Mouse (Mus musculus) CH12.LX (cell line): ENCODE measurements around the gene Tcp11l2. TPM values are rescaled to one million over a fixed set of nuclear protein-coding genes. Genes with fewer than 3 reads are reported as not detected.

ENCODE experiments used
- DNase-seq: peaks from one replicate; pipeline ENCODE4 v3.0.0-alpha.2; 2013; ENCODE audit errors: extremely low read depth
- H3K27ac ChIP-seq: 2 replicates; pipeline ENCODE4 v1.5.1; 2012; ENCODE audit warnings: low read depth, mild to moderate bottlenecking, control low read depth, moderate library complexity; ENCODE audit not compliant: insufficient read depth
- H3K27me3 ChIP-seq: replicated peaks from 2 replicates; pipeline ENCODE3; 2012; ENCODE audit warnings: inconsistent platforms
- H3K36me3 ChIP-seq, 2 experiments: replicated peaks in 1 of 2; 2 replicates each; pipeline versions ENCODE3 to v1.6.1; 2012; ENCODE audit warnings: inconsistent platforms in 1 of 2, low read length in 1 of 2, mild to moderate bottlenecking in 1 of 2, mixed read lengths in 1 of 2, moderate library complexity in 1 of 2; ENCODE audit not compliant: control insufficient read depth in 1 of 2, insufficient read depth in 1 of 2
- H3K4me1 ChIP-seq, 2 experiments: 2 replicates each; pipeline ENCODE4 v1.6.1; 2012; ENCODE audit warnings: inconsistent platforms in 1 of 2, moderate library complexity in 1 of 2; ENCODE audit not compliant: insufficient read depth in 2 of 2, control insufficient read depth in 1 of 2
- H3K4me2 ChIP-seq: 2 replicates; pipeline ENCODE4 v1.6.1; 2012; ENCODE audit warnings: low read depth, mild to moderate bottlenecking, control low read depth; ENCODE audit not compliant: poor library complexity, insufficient read depth, severe bottlenecking
- H3K4me3 ChIP-seq, 3 experiments: fragments of 150-350 bp in 1 of 3; sonication (generic) in 1 of 3; replicated peaks in 1 of 3; 2 replicates each; pipeline versions ENCODE3 to v1.5.1; 2011 to 2012; ENCODE audit warnings: low read depth in 2 of 3, low read length in 2 of 3, mild to moderate bottlenecking in 2 of 3, moderate library complexity in 2 of 3, control low read depth in 1 of 3, improper control_type of control experiment in 1 of 3, inconsistent platforms in 1 of 3, mixed read lengths in 1 of 3; ENCODE audit not compliant: poor library complexity in 1 of 3
- H3K79me2 ChIP-seq: replicated peaks from 2 replicates; pipeline ENCODE4 v1.6.1; 2012; ENCODE audit warnings: mild to moderate bottlenecking, moderate library complexity; ENCODE audit not compliant: control insufficient read depth, poor library complexity, insufficient read depth, severe bottlenecking; ENCODE audit errors: extremely low read depth
- H3K9ac ChIP-seq: 2 replicates; pipeline ENCODE4 v1.6.1; 2012; ENCODE audit warnings: low read depth, mild to moderate bottlenecking, control low read depth, moderate library complexity; ENCODE audit not compliant: insufficient read depth
- H3K9me3 ChIP-seq: replicated peaks from 2 replicates; pipeline ENCODE3; 2012; ENCODE audit warnings: low read length, inconsistent platforms, mixed read lengths
- BHLHE40 ChIP-seq: IDR thresholded peaks from 2 replicates; pipeline ENCODE4 v1.6.1; 2011; ENCODE audit warnings: mild to moderate bottlenecking, low read depth, low read length, improper control_type of control experiment
- CTCF ChIP-seq, 2 experiments: IDR thresholded peaks in 1 of 2; conservative IDR thresholded peaks in 1 of 2; 2 replicates each; pipeline ENCODE4 v1.5.1; 2011 to 2012; ENCODE audit warnings: low read depth in 2 of 2, low read length in 2 of 2, improper control_type of control experiment in 1 of 2, inconsistent platforms in 1 of 2, mild to moderate bottlenecking in 1 of 2, moderate library complexity in 1 of 2
- EP300 ChIP-seq: IDR thresholded peaks from 2 replicates; pipeline ENCODE4 v1.6.1; 2011; ENCODE audit warnings: low read length, improper control_type of control experiment
- GABPA ChIP-seq: IDR thresholded peaks from 2 replicates; pipeline ENCODE4 v1.6.1; 2012; ENCODE audit warnings: low read depth, low read length, improper control_type of control experiment, inconsistent platforms; ENCODE audit not compliant: insufficient replicate concordance
- IRF4 ChIP-seq: IDR thresholded peaks from 2 replicates; pipeline ENCODE4 v1.6.1; 2014; ENCODE audit warnings: low read depth, mild to moderate bottlenecking, inconsistent platforms, low read length, improper control_type of control experiment
- JUN ChIP-seq: IDR thresholded peaks from 2 replicates; pipeline ENCODE4 v1.6.1; 2011; ENCODE audit warnings: low read depth, mild to moderate bottlenecking, low read length, improper control_type of control experiment, moderate library complexity; ENCODE audit not compliant: insufficient read depth
- KAT2A ChIP-seq: IDR thresholded peaks from 2 replicates; pipeline ENCODE4 v1.6.1; 2012; ENCODE audit warnings: low read length, improper control_type of control experiment, inconsistent platforms; ENCODE audit not compliant: insufficient replicate concordance
- MAFK ChIP-seq: IDR thresholded peaks from 2 replicates; pipeline ENCODE4 v1.6.1; 2011; ENCODE audit warnings: low read length, improper control_type of control experiment; ENCODE audit not compliant: insufficient replicate concordance
- MEF2A ChIP-seq: IDR thresholded peaks from 2 replicates; pipeline ENCODE4 v1.6.1; 2014; ENCODE audit warnings: low read depth, mild to moderate bottlenecking, inconsistent platforms, low read length, improper control_type of control experiment, borderline replicate concordance
- MXI1 ChIP-seq: IDR thresholded peaks from 2 replicates; pipeline ENCODE4 v1.6.1; 2011; ENCODE audit warnings: mild to moderate bottlenecking, low read depth, low read length, improper control_type of control experiment
- MYC ChIP-seq: IDR thresholded peaks from 2 replicates; pipeline ENCODE4 v1.6.1; 2011; ENCODE audit warnings: low read depth, mild to moderate bottlenecking, improper control_type of control experiment, low read length
- NELFE ChIP-seq: IDR thresholded peaks from 2 replicates; pipeline ENCODE4 v1.6.1; 2011; ENCODE audit warnings: low read depth, low read length, improper control_type of control experiment
- NRF1 ChIP-seq: IDR thresholded peaks from 2 replicates; pipeline ENCODE4 v1.6.1; 2014; ENCODE audit warnings: low read depth, mild to moderate bottlenecking, inconsistent platforms, low read length, improper control_type of control experiment, moderate library complexity
- POLR2AphosphoS2 ChIP-seq: IDR thresholded peaks from 2 replicates; pipeline ENCODE4 v1.6.1; 2011; ENCODE audit warnings: low read depth, low read length, improper control_type of control experiment
- SIN3A ChIP-seq: IDR thresholded peaks from 2 replicates; pipeline ENCODE4 v1.6.1; 2012; ENCODE audit warnings: low read length, improper control_type of control experiment, inconsistent platforms
- TCF12 ChIP-seq: IDR thresholded peaks from 2 replicates; pipeline ENCODE4 v1.6.1; 2014; ENCODE audit warnings: low read depth, mild to moderate bottlenecking, inconsistent platforms, low read length, improper control_type of control experiment
- UBTF ChIP-seq: IDR thresholded peaks from 2 replicates; pipeline ENCODE4 v1.6.1; 2012; ENCODE audit warnings: low read depth, mild to moderate bottlenecking, inconsistent platforms, low read length, improper control_type of control experiment, moderate library complexity
- ZKSCAN1 ChIP-seq: IDR thresholded peaks from 2 replicates; pipeline ENCODE4 v1.6.1; 2012; ENCODE audit warnings: low read depth, inconsistent platforms, low read length, improper control_type of control experiment, borderline replicate concordance
- dilution Hi-C: fragments of 300-500 bp; cut with MboI; formaldehyde crosslinking; loops from 2 replicates; pipeline ENCODE4 v1.14.3; 2020; ENCODE audit warnings: low sequenced_read_pairs; ENCODE audit not compliant: extremely low pct_unique_long_range_greater_than_20kb, extremely low pct_ligation_motif_present
- in situ Hi-C: fragments of 300-500 bp; cut with MboI; formaldehyde crosslinking; loops from 3 replicates; pipeline ENCODE4 v1.14.3; 2019; ENCODE audit warnings: low sequenced_read_pairs, low pct_ligation_motif_present, low pct_unique_long_range_greater_than_20kb, mixed read lengths
- polyA plus RNA-seq: library from polyadenylated mRNA; unstranded; fragments of >175 nt; gene quantifications from 2 replicates; pipeline ENCODE4 v1.2.1, GENCODE M21; 2012; ENCODE audit warnings: low read depth; ENCODE audit not compliant: insufficient read length
- total RNA-seq, 2 experiments: library from RNA; depleted of rRNA; stranded (reverse); fragments of 300-350 nt in 1 of 2; fragments of >200 nt in 1 of 2; gene quantifications; 2 replicates each; pipeline ENCODE4 v1.2.3; 2012 to 2014

Gene Tcp11l2
- total and polyA plus RNA-seq, 3 experiments, result 2.6 to 6.0 (median 2.9) TPM

DNA sequence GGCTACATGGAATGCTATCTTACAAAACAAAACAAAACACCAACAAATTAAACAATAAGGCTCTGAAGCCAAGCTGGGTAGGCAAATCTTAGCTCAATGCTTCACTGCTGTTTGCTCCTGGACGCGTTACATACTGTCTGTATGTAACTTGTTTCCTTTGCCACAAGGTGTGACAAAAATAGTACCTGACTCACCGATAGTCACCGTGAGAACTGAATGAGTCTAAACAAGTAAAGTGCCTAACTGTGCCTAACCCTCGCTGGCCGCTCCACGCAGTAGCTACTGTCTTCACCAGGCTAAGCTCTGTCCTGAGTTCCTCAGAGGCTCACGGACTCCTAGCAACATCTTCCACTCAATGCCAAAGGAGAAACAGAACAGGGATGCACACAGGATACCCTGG is 46.0 kb upstream of the Tcp11l2 start:
- Histone ChIP-seq H3K9me3 (no peaks in the 10 kb centered on the region), H3K9ac (no peak overlapping the region), H3K4me1 (peaks cover 19 to 50% of the 10 kb centered on the region in 2 experiments), H3K4me2 (peak overlapping the region; percentile 17), H3K36me3 (peaks cover 14 to 58% of the 10 kb centered on the region in 2 experiments), H3K27ac (no peak overlapping the region), H3K27me3 (no peaks in the 10 kb centered on the region), H3K4me3 (no peak overlapping the region), H3K79me2 (peaks cover 23% of the 10 kb centered on the region)
- dilution Hi-C loops, result no loop called here
- in situ Hi-C loops, result no loop called here
- DNase-seq, result no peak
- TF ChIP-seq ZKSCAN1, result no peak
- no peak for TF ChIP-seq KAT2A
- no peak for TF ChIP-seq MAFK
- TF ChIP-seq JUN, result peak; percentile 54; the same call in 1 of the 2 replicates
- peak; percentile 95 for TF ChIP-seq MEF2A
- no peak for TF ChIP-seq SIN3A
- no peak for TF ChIP-seq MYC

DNA sequence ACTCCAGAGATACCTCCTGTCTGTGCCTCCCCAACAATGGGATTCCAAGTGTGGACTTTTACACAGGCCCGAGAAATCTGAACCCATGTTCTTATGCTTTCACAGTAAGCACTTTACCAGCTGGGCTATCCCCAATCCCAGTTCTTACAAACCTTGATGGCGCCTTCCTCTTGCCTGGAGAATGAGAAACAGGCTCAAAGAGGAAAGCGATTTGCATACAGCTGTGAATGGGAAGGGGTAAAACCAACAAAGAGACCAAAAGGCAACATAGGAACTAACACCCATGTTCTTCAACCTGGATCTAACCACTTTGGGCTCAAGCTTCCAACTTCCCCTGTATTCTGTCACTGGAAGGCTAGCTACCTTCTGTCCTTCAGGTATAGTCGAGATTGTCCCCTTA is 44.9 kb upstream of the Tcp11l2 start:
- H3K4me3 ChIP-seq, result peak overlapping the region; percentile 83 to 95 (median 89)
- peaks cover 28 to 62% of the 10 kb centered on the region in 2 experiments for H3K4me1 ChIP-seq
- H3K9me3 ChIP-seq, result no peaks in the 10 kb centered on the region
- H3K27me3 ChIP-seq, result no peaks in the 10 kb centered on the region
- H3K79me2 ChIP-seq, result peaks cover 20% of the 10 kb centered on the region
- in situ Hi-C loops (no loop called here), dilution Hi-C loops (no loop called here)
- peak overlapping the region; percentile 69 for H3K4me2 ChIP-seq
- peaks cover 14 to 50% of the 10 kb centered on the region in 2 experiments for H3K36me3 ChIP-seq
- 0 out of 2 replicates have a peak overlapping the region, but pooled peaks have one; percentile 18 for H3K27ac ChIP-seq
- peak overlapping the region; percentile 71; the same call in 1 of the 2 replicates for H3K9ac ChIP-seq
- no peak for DNase-seq
- no peak for TF ChIP-seq EP300
- no peak for TF ChIP-seq GABPA
- no peak for TF ChIP-seq CTCF (conservative IDR thresholded peaks at IDR 0.05 in 1 of 2, IDR thresholded peaks at IDR 0.05 in 1 of 2; ENCODE audit: low read depth in 2 of 2, low read length in 2 of 2)
- no peak for TF ChIP-seq SIN3A
- TF ChIP-seq NELFE, result no peak
- TF ChIP-seq BHLHE40, result no peak
- no peak for TF ChIP-seq UBTF
- no peak for TF ChIP-seq ZKSCAN1
- TF ChIP-seq IRF4, result no peak
- no peak for TF ChIP-seq POLR2AphosphoS2
- TF ChIP-seq MXI1, result no peak
- TF ChIP-seq MAFK, result no peak
- no peak for TF ChIP-seq TCF12
- no peak for TF ChIP-seq NRF1
